Mouse (Mus musculus) intestine, embryonic 15.5 days (tissue): ENCODE measurements around the gene Gpc5. TPM values are rescaled to one million over a fixed set of nuclear protein-coding genes. Genes with fewer than 3 reads are reported as not detected.
"Not testable (repeated sequence)": the region's sequence is repeated elsewhere in the genome, so short reads cannot be mapped to it uniquely, and the experiment has no call there.

Source experiments
- ATAC-seq: fragments of 200-750 bp; cut with Nextera tagmentation; 2 replicates; pipeline ENCODE4 v1.8.0; 2017; ENCODE audit warnings: moderate TSS enrichment, moderate library complexity
- H3K27ac ChIP-seq: fragments of 300-500 bp; sonication (generic); 2 replicates; pipeline ENCODE4 v1.5.1; 2015; ENCODE audit warnings: mild to moderate bottlenecking, inconsistent platforms
- H3K27me3 ChIP-seq: fragments of 300-500 bp; sonication (generic); replicated peaks from 2 replicates; pipeline ENCODE4 v1.6.1; 2015; ENCODE audit warnings: inconsistent platforms
- H3K36me3 ChIP-seq: fragments of 300-500 bp; sonication (generic); 2 replicates; pipeline ENCODE4 v1.6.1; 2015; ENCODE audit warnings: inconsistent platforms
- H3K4me1 ChIP-seq: fragments of 300-500 bp; sonication (generic); replicated peaks from 2 replicates; pipeline ENCODE4 v1.6.1; 2015; ENCODE audit warnings: inconsistent platforms
- H3K4me2 ChIP-seq: fragments of 300-500 bp; sonication (generic); replicated peaks from 2 replicates; pipeline ENCODE4 v1.6.1; 2015; ENCODE audit warnings: mild to moderate bottlenecking, inconsistent platforms
- H3K4me3 ChIP-seq: fragments of 300-500 bp; sonication (generic); replicated peaks from 2 replicates; pipeline ENCODE4 v1.5.1; 2015; ENCODE audit warnings: inconsistent platforms
- H3K9ac ChIP-seq: fragments of 300-500 bp; sonication (generic); 2 replicates; pipeline ENCODE4 v1.6.1; 2015; ENCODE audit warnings: inconsistent platforms
- H3K9me3 ChIP-seq: fragments of 300-500 bp; sonication (generic); 2 replicates; pipeline ENCODE4 v1.6.1; 2016; ENCODE audit warnings: inconsistent platforms
- WGBS: fragments of 180-500 bp; shearing (Covaris S2); methylation state at CpG from one replicate; pipeline ENCODE4 v1.1.7; 2015; 5-methylcytosine and 5-hydroxymethylcytosine counted together
- polyA plus RNA-seq: library from polyadenylated mRNA; unstranded; fragments of >200 nt; fragmentation: Nextera tagmentation; extraction: Ambion mirVana; gene quantifications from 2 replicates; pipeline ENCODE4 v1.2.1, GENCODE M21; 2015

Gpc5 gene
- polyA plus RNA-seq, 1 experiment from 2014 or later, result 0.15 TPM

DNA sequence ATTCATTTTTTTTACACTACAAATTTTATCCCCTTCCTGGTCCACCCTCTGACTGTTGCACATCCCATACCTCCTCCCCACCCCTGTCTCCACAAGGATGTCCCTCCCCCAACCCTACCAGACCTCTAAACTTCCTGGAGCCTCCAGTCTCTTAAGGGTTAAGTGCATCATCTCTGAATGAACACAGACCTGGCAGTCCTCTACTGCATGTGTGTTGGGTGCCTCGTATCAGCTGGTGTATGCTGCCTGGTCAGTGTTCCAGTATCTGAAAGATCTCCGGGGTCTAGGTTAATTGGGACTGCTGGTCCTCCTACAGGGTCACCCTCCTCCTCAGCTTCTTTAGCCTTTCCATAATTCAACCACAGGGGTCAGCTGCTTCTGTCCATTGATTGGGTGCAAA, 25.9 kb upstream of the Gpc5 start:
- not testable (repeated sequence) for H3K9me3 ChIP-seq, H3K27me3 ChIP-seq, H3K4me2 ChIP-seq, H3K4me1 ChIP-seq, ATAC-seq, H3K4me3 ChIP-seq, H3K27ac ChIP-seq, H3K9ac ChIP-seq, H3K36me3 ChIP-seq
- 63% methylated on average over 2 of the region's 2 CpGs for WGBS

DNA sequence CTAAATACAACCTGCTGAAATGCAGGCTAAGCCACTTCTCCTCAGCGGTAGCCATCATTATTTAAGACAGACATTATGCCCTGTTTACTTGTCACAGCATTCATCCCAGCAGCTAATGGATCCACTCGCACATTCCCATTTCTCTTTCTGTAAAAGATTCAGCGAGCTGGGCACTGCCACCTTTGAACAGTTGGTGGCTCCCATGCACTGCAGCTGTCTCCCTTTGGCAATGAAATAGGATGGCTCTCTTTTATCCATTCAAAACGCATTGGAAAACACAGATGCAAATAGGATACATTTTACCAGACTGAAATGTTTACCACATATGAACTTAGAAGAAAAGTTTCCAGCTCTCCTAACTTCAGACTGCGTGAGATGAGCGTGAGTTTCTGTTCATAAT, 21.5 kb upstream of the Gpc5 start:
- H3K9ac ChIP-seq, result no peak overlapping the region
- H3K27ac ChIP-seq, result no peak overlapping the region
- no peaks in the 10 kb centered on the region for H3K4me1 ChIP-seq
- no peaks in the 10 kb centered on the region for H3K9me3 ChIP-seq
- ATAC-seq, result peak; percentile 43; the same call in 1 of the 2 replicates
- no peak overlapping the region for H3K4me3 ChIP-seq
- 34% methylated on average over 6 of the region's 6 CpGs for WGBS
- no peaks in the 10 kb centered on the region for H3K27me3 ChIP-seq
- H3K4me2 ChIP-seq, result no peak overlapping the region
- H3K36me3 ChIP-seq, result no peaks in the 10 kb centered on the region

- Histone ChIP-seq H3K27ac (no peak overlapping the region), H3K4me2 (no peak overlapping the region), H3K9me3 (no peaks in the 10 kb centered on the region), H3K4me3 (no peak overlapping the region), H3K4me1 (no peaks in the 10 kb centered on the region), H3K27me3 (no peaks in the 10 kb centered on the region), H3K36me3 (no peaks in the 10 kb centered on the region), H3K9ac (no peak overlapping the region)
- 42% methylated on average over 9 of the region's 9 CpGs for WGBS
- no peak for ATAC-seq
These were observed 14.7 kb upstream of the Gpc5 start for GRCm38 (mm10) chr14:115077340-115077739.

DNA sequence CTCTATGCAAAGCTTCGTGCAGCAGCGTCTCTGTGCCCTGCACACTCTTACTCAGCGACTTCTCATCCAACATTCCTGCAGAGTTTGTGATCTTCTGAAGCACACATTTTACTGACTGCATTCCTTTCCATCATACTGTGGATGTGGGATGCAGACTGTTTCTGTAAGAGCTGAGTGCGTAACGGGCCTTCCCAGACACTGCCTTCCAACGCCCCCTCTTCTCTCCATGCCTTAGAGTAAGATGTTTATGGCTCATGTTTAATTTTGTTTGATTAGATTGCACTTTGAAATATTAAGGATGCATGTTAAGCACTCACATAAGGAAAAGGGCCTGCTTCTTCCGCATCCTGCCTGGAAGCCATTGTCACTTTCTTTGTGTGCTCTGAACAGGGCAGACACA, 14.0 kb upstream of the Gpc5 start:
- H3K36me3 ChIP-seq, result no peaks in the 10 kb centered on the region
- no peak for ATAC-seq
- no peaks in the 10 kb centered on the region for H3K27me3 ChIP-seq
- H3K27ac ChIP-seq, result no peak overlapping the region
- no peak overlapping the region for H3K4me2 ChIP-seq
- 68% methylated on average over 7 of the region's 7 CpGs for WGBS
- no peaks in the 10 kb centered on the region for H3K4me1 ChIP-seq
- no peak overlapping the region for H3K9ac ChIP-seq
- H3K9me3 ChIP-seq, result no peaks in the 10 kb centered on the region
- H3K4me3 ChIP-seq, result no peak overlapping the region

- no peak overlapping the region for H3K4me3 ChIP-seq
- WGBS, result 80% methylated on average over 12 of the region's 12 CpGs
- no peaks in the 10 kb centered on the region for H3K9me3 ChIP-seq
- no peak overlapping the region for H3K9ac ChIP-seq
- H3K27me3 ChIP-seq, result no peaks in the 10 kb centered on the region
- H3K27ac ChIP-seq, result no peak overlapping the region
- no peaks in the 10 kb centered on the region for H3K4me1 ChIP-seq
- H3K4me2 ChIP-seq, result no peak overlapping the region
- H3K36me3 ChIP-seq, result no peaks in the 10 kb centered on the region
- ATAC-seq, result no peak
These were observed 10.1 kb upstream of the Gpc5 start for GRCm38 (mm10) chr14:115081728-115082502.

DNA sequence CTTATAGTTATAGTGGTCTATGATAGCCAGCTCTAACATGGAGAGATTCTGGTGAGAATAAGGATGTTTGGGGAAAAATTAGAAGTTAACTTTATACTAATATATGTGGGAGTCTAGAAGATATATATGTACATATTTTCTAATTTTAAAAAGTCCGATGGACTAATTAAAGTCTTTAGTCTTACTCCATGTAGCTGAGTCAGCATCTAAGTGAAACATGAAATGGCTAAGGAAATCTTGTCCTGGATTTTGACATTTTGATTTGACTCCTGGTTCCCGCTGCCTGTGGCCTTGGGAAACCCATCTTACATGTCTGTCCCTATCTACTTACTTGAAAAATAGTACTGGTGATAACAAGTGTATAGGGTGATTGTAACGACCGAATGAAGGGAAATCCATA, 1.5 kb upstream of the Gpc5 start:
- Histone ChIP-seq H3K27me3 (peaks cover 24% of the 10 kb centered on the region), H3K4me3 (no peak overlapping the region), H3K9me3 (no peaks in the 10 kb centered on the region), H3K36me3 (no peaks in the 10 kb centered on the region), H3K9ac (no peak overlapping the region), H3K4me2 (no peak overlapping the region), H3K4me1 (peaks cover 5% of the 10 kb centered on the region; the same call in 1 of the 2 replicates), H3K27ac (no peak overlapping the region)
- no peak for ATAC-seq
- WGBS, result 89% methylated on average over 4 of the region's 4 CpGs

DNA sequence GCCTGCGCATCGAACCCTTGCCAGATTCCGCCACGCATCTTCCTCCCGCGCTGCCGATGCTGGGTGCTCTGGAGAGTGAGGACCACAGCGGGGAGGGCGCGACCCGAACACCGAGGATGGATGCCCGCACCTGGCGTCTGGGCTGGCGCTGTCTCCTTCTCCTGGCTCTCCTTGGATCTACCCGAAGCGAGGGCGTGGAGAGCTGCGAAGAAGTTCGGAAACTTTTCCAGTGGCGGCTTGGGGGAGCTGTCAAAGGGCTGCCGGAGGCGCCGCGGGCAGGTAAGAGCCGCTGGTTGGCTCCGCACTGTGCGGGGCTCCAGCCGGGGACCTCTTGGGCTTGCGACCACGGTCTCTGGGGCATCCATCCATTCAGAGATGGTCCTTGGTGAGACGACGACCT, 495 bp downstream of the Gpc5 start:
- H3K4me3 ChIP-seq, result peak overlapping the region; percentile 68
- no peaks in the 10 kb centered on the region for H3K9me3 ChIP-seq
- under 1% methylated on average over 33 of the region's 33 CpGs for WGBS
- no peak overlapping the region for H3K27ac ChIP-seq
- H3K4me2 ChIP-seq, result peak overlapping the region; percentile 93
- H3K4me1 ChIP-seq, result peaks cover 5% of the 10 kb centered on the region; the same call in 1 of the 2 replicates
- no peaks in the 10 kb centered on the region for H3K36me3 ChIP-seq
- peak; percentile 78 for ATAC-seq
- H3K9ac ChIP-seq, result peak overlapping the region; percentile 37
- H3K27me3 ChIP-seq, result peaks cover 24% of the 10 kb centered on the region

GRCm38 (mm10) chr14:115092952-115093351, 937 bp downstream of the Gpc5 start:
- Histone ChIP-seq H3K9ac (no peak overlapping the region), H3K27me3 (peaks cover 24% of the 10 kb centered on the region), H3K4me2 (peak overlapping the region; percentile 93), H3K4me3 (peak overlapping the region; percentile 68), H3K4me1 (peaks cover 5% of the 10 kb centered on the region; the same call in 1 of the 2 replicates), H3K27ac (no peak overlapping the region), H3K36me3 (no peaks in the 10 kb centered on the region), H3K9me3 (no peaks in the 10 kb centered on the region)
- 18% methylated on average over 6 of the region's 6 CpGs for WGBS
- no peak for ATAC-seq

DNA sequence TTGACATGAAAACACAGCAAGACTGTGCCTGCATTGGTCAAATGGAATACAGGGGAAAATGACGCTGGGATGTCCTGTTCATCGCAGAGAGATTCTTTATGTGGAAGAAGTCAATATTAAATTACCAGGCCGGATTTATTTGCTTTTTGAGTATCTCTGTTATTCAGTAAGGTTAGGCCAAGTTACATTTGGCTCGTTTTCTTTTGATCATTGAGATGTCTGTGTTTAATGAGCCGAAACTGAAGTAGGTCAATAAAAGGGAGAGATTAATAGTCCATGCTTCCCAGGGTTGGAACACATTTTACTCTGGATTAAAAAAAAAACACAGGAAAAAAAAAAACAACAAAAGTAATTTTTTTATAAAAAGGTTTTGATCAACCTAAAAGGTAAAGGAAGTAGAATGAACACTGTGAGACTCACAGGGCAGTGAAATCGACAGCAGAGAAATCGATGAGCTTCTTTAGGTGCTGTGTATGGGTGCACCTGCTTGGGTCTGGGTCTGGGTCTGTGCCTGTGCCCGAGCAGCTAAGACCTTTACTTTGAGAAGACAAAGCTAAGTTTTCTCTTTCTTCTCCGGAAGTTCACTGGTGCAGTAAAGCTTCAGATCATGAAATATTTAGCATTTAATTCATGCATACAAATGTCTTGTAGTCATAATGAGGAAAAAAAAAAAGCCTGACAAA, 8.7 kb downstream of the Gpc5 start:
- WGBS, result 85% methylated on average over 9 of the region's 9 CpGs
- H3K4me3 ChIP-seq, result no peak overlapping the region
- H3K9ac ChIP-seq, result no peak overlapping the region
- no peaks in the 10 kb centered on the region for H3K9me3 ChIP-seq
- no peak overlapping the region for H3K27ac ChIP-seq
- no peak for ATAC-seq
- no peaks in the 10 kb centered on the region for H3K36me3 ChIP-seq
- no peaks in the 10 kb centered on the region for H3K4me1 ChIP-seq
- no peaks in the 10 kb centered on the region for H3K27me3 ChIP-seq
- no peak overlapping the region for H3K4me2 ChIP-seq

DNA sequence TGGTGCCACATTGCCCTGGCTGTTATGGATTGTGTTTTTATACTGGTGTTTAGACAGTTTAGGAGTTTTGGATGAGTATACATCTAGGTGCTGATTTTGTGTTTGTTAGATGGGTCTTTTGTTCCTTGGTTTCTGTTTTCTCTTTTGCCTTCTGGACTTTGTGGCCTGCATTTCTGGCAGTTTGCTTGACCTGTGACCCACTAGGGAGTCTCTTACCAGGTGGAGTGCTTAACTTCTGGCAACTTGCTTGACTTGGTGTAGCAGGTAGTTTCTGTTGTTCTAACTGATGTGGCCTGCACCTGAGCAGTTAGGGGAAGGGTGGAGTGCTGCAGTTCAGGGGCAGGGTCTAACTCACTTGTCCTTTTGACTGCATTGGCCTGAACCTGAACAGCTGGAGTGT, 14.3 kb downstream of the Gpc5 start:
- H3K4me3 ChIP-seq, result no peak overlapping the region
- H3K27ac ChIP-seq, result no peak overlapping the region
- no peaks in the 10 kb centered on the region for H3K9me3 ChIP-seq
- no peak for ATAC-seq
- no peaks in the 10 kb centered on the region for H3K27me3 ChIP-seq
- H3K9ac ChIP-seq, result no peak overlapping the region
- H3K4me2 ChIP-seq, result no peak overlapping the region
- no peaks in the 10 kb centered on the region for H3K36me3 ChIP-seq
- no peaks in the 10 kb centered on the region for H3K4me1 ChIP-seq

GRCm38 (mm10) chr14:115107467-115107866, 15.5 kb downstream of the Gpc5 start:
- no peak overlapping the region for H3K4me3 ChIP-seq
- H3K9me3 ChIP-seq, result no peaks in the 10 kb centered on the region
- 51% methylated on average over 2 of the region's 2 CpGs for WGBS
- ATAC-seq, result no peak
- no peak overlapping the region for H3K4me2 ChIP-seq
- H3K27ac ChIP-seq, result no peak overlapping the region
- no peaks in the 10 kb centered on the region for H3K36me3 ChIP-seq
- H3K9ac ChIP-seq, result no peak overlapping the region
- H3K4me1 ChIP-seq, result no peaks in the 10 kb centered on the region
- no peaks in the 10 kb centered on the region for H3K27me3 ChIP-seq

DNA sequence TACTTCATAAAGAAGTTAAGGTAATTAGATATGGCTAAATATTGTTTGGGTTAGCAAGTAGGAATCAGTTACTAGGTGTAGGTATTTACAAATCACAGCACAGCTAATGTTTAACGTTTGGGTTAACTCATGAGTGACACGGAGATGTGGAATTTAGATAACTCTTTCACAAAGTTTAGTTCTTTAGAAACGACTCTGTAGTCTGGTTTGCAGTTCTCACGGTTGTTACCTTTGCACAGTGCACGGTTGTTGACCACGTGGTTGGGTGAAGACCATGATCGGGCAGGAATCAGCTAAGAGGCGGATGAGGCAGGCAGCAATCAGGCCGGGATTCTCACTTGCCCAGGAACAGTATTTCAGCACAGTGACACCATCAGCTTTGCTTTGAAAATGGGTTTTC, 26.6 kb downstream of the Gpc5 start:
- ATAC-seq, result no peak
- H3K4me2 ChIP-seq, result no peak overlapping the region
- 75% methylated on average over 9 of the region's 9 CpGs for WGBS

DNA sequence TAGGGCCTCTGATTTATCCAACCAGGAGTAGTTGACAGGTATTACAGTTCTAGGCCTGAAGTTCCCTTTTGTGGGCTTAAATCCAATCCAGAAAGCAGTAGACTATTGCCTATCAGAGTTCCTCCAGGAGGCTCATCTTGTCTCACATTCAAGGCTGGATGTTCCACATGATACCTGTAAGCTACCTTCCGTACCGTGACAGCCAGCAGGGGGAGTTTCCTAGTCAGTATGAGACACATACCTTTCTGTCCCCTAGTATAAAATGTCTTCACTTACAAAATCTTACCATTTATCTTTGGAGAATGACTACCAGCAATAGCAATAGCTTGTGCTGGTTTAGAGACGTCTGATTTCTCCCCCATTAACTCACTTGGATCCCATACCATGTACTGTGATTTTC, 56.8 kb downstream of the Gpc5 start:
- no peak for ATAC-seq
- H3K27me3 ChIP-seq, result no peaks in the 10 kb centered on the region
- no peak overlapping the region for H3K9ac ChIP-seq
- H3K4me1 ChIP-seq, result no peaks in the 10 kb centered on the region
- WGBS, result 80% methylated on average over 3 of the region's 3 CpGs
- H3K9me3 ChIP-seq, result no peaks in the 10 kb centered on the region
- H3K4me3 ChIP-seq, result no peak overlapping the region
- no peaks in the 10 kb centered on the region for H3K36me3 ChIP-seq
- no peak overlapping the region for H3K27ac ChIP-seq
- H3K4me2 ChIP-seq, result no peak overlapping the region

More for the DNA sequence above, 26.6 kb downstream of the Gpc5 start:
- no peaks in the 10 kb centered on the region for H3K36me3 ChIP-seq
- H3K9ac ChIP-seq, result no peak overlapping the region
- H3K4me1 ChIP-seq, result no peaks in the 10 kb centered on the region
- no peaks in the 10 kb centered on the region for H3K27me3 ChIP-seq
- H3K27ac ChIP-seq, result no peak overlapping the region
- H3K9me3 ChIP-seq, result no peaks in the 10 kb centered on the region
- no peak overlapping the region for H3K4me3 ChIP-seq
